Mouse (Mus musculus) kidney, adult 11 months (tissue): ENCODE measurements around the gene Daam1.

Experiments
- DNase-seq: peaks from one replicate; pipeline ENCODE4 v3.0.0; 2022

Gene Daam1

DNA sequence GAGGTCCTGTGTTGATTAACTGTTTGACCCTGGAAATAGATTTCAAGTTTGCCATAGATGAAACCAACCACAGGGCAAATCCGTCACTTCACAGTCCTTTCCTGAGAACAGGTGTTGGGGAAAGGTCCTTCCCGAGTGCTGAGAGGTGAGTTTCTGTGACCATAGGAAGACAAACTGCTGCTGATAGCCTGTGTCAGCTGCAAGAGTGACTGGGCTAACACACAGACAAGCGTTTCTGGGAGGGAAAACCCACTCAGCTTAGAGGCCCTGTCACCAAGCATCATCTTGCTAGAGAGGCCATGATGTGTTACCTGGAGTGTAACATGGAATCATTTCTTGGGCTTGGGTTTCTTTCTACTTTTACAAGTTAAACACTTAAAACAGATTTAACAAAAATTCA, 35.1 kb downstream of the Daam1 start:
- DNase-seq: no peak

DNA sequence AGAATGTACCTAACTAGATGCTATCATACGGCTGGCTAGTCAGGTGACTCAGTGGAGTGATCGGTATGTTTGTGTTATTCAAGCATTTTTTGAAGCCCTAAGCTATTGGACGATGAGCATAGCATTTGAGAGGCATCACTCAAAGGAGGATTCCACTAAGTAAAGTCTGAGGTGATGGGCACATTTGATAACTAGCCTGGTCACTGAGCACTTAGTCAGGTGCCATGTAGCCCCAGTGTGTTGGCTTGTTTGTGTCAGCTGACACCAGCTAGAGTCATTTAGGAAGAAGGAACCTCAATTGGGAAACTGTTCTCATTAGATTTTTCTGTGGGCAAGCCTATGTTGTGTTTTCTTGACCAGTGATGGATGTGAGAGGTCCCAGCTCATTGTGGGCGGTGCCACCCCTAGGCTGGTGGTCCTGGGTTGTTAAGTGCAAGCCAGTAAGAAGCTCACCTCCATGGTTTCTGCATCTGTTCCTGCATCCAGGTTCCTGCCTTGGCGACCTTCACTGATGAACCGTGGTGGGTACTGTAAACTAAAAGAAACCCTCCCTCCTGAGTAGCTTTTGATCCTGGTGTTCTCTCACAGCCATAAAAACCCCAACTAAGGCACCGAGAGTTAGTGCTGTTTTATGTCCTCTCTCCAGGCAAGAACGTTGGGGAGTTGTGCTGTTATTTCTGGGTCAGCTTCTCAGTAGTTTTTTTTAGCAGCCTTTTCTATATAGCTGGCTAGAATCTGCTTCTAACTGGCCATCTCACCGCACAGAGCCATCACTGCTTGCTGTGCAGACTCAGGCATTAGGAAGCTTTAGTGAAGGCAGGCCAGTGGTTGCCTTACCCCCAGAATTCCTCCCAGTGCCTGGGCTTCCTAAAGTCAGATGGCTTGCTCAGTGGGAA, 36.7 kb downstream of the Daam1 start:
- no peak for DNase-seq

DNA sequence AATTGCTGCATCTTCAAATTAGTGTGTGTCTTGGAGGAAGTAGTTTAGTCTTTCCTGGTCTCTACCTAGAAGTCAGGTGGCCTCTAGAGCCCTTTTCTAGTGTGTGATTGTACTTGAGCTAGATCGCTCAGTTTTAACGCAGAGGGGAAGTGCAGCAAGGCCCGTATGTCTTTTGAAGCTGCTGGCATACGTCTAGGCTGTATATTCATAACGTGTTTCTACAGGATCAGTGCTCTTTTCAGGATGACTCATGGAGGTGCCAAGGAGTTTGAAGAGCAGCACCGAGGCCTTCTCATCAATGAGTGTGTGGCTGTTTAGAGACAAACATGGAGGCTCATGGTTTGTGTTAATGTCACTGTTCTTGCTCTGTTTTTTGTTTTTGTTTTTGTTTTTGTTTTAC, 39.8 kb downstream of the Daam1 start:
- DNase-seq: no peak

DNA sequence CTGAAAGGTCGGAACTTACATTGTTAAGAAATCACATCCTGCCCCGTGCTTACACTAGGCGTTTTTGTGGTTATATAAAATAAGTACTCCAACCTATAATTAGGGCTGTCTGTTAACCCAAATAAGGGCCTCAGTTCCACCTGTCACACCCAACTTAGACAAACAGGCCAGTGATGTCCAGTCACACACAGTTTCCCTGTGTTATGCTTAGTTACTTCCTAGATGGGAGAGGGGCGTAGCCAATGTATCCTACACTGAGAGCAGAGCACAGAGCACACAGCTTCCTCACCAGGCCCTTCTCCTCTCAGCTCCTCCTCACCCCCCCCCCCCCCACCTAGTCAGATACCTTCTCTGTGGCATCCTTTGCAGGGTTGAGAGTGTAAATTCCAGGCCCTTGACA, 41.5 kb downstream of the Daam1 start:
- DNase-seq: no peak

DNA sequence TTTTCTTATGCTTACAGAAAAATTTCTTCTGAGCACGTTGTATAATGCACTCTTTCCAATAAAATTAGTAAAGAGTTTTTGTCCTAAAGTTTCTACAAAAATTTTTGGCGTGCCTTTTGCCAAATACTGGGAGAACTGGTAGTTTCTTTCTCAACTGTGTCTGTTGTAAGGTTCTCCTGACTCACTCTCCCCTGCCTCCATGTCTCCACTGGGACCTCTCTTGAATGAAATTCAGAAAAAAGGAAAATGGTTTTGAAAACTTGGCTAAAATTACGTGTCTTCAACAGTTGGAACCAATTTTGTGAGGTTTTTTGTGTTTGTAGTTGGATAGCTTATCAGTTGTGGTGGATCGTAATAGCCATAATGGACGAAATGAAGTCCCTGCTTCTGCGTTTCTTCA, 43.7 kb downstream of the Daam1 start:
- DNase-seq: no peak

DNA sequence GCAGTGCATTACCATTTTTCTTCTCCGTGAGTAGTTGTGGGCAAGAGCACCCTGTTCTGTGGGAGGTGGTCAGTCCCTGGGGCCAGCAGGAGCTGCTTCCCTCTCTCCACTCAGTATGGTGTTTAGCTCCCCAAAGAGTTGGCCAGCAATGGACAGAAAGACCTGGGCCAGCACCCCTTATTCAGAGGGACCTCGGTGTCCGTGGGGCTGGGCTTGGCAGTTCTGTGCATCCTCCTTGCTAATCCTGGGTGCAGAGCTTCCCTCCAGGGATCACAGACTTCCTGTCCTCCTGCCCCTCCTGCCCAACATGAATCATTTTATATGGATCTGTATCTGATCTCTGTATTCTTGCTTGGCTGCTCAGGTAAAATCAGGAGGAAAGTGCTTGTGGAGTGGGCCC, 44.1 kb downstream of the Daam1 start:
- DNase-seq: no peak

DNA sequence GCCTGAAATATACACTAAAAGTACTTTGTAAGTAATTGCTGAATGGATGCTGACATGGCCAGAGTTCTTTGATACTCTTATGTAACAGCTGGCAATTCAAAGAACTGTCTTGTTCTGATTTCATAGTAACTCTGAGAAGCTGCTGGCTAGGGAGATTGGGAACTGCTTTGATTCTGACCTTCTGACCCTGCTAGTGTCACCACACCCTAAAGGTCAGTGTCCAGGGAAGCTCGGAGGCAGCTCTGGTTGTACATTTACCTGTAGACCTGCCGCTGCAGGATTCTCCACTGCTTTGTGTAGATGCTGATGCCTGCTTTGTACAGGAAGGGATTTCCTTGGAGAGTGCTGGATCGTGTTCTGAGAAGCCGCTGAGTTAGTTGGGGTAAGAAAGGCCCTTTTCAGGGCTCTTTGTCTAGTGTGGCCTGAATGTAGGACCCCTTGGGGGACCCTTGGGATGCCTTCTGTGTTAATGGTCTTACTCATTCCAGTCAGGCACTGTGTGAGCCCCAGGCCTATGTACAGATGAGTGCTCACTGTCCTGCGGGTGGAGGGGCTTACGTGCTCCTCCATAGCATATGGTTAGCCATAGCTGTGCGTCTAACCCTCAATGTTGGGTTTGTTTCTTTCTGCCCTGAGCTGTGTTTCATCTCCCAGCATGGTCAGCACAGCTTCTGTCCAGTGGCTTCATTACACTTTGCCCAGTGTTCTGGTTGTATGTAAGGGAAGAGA, 45.0 kb downstream of the Daam1 start:
- DNase-seq: peak; percentile 67

DNA sequence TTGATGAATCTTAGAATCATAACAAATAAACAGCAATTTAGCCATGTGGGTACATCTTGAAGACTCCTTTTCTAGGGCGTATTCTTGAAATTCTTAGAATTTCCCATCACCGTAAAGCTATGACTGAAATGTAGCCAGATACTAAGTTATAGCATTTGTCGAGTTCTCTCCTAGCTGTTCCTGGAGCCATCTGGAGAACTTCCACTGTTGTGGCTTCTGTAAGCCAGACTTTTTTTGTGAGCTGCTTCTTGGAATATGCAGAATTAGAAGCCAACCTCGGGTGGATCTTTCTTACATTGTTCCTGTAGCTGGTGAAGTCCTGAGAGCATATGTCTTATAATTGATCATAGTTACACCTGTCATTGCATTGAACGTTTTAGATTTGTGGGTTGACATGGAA, 50.1 kb downstream of the Daam1 start:
- DNase-seq: no peak

DNA sequence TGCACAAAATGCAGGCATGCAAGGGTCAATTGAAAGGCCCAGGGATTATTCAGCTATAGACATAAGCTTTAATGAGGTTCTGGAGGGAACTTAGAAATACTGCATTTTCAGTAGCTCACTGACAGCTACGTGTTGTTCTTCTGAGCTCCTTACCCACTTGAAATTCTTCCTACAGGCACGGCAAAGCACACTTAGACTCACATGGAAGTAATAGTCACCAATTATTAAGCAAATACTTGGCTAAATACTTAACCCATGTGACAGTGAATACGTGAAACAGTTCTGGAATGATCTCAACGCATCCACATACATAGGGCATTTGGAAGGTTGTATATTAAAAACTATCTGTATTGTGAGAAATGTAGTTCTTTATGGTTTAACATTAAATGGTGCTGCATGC, 50.6 kb downstream of the Daam1 start:
- DNase-seq: no peak

DNA sequence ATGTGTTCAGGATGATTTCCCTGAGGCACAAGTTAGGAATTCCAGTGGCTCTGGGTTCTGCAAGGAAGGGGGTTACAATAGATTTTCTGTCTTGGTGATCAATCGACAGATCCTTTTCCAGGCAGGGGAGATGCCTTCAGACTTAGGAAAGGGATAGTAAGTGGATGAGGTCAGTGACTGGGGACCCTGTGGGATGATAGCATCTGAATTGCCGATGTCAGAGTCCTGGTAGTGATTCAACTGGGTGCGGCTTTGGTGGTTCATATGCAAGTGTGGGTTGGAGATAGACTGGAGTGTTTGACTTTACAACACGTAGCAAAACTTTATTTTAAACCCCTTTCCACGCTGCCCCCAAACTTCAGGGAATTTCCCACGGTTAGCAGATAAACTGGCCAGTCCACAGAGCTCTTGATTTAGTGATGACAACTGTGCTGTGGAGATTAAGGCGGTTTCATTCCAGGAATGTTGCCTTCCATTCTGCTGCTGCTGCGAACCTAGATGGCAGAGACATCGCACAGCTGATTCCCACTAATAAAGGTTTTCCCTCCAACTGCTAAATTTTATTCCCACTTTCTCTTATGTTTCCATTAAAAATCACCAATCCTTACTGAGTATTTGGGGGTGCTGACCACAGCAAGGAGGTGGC, 52.3 kb downstream of the Daam1 start:
- DNase-seq: no peak

DNA sequence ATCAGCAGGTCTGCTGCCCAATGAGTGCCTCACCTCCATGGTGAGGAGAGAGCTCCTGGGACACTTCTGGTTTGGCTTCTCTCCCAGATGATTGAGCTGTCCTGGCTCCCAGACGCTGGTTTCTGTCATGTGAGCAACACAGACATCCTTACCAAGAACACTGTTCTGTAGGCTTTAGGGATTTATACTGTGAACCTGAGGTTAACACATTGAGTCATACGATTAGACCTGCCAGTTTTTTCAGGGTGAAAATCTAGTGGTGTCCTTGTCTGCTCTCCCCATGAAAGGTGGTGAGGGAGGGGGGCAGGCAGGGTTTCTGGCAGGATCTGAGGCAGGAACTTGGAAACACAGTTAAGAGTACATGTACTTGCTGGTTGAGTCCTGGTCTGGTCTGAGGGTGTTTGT, 54.3 kb downstream of the Daam1 start:
- DNase-seq: no peak

DNA sequence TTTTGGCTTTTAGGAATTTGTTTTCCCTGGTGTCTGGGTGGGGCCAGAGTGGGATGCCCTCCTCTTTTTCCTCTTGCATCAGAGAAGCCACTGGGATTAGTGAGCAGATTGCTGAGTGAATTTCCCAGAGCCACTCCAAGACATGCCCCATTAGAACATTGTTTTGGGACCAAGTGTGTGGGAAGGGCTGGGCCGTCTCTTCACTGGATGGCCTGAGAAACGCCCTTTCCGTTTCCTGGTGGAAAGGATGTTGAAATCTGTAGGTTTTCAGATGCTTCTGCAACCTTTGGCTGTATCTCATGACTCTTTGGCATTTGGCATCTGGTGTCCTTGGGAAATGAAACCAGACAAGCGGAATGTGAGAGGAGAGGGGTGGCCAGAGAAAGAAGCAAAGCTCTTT, 54.8 kb downstream of the Daam1 start:
- peak; percentile 47 for DNase-seq

DNA sequence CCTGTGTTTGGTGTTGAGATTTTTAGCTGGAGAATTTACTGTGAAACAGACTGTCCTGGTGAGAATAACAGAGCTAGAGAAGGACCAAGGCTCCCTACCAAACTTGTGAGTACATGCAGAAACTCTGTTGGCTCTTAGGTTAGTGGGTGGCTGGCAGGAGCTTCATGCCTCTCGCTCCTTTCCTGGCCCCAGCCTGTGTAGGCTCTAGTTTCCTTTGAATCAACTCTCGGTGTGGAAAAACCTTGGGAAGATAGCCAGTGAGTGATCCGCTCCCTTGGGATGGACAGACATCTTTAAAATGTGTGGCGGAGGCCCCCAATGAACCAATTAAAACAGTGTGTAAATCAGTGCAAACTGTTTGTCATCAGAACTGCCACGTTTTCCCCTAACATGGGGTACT, 55.5 kb downstream of the Daam1 start:
- DNase-seq: no peak

DNA sequence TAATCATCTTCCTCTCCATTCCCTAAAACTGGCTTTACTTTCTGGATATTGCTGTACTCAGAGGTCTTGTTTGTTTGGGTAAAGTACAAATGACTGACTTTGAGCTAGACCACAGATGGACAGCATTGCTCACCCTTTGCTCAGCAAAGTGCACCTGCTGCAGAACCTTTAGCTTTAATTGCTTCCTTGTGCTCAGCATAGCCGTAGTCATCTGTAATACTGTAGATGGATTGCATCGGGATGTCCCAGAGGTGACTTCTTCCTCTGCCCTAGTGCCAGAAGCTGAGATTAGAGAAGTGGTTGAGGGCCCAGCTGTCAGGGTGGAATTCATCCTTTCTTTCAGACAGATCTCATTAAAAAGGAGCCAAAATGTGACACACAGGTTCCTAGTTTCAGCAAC, 56.1 kb downstream of the Daam1 start:
- DNase-seq: no peak

DNA sequence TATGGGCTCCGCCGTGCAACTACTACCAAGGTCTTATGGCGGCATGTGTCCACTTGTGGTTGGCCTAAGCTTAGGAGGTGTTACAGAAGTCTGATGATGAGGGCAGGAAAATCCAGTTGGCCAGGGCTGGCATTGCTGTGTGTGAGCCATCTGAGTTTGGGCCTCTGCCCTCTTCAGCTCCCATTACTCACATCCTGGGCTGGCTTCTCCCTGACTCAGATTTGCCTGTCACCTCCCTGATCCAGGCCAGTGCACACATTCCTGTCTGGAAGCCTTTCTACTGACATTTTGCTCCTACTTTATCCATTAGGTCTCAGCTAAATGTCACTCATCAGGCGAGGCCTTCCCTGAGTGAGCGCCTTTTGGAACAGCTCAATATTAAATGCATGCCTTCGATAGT, 57.5 kb downstream of the Daam1 start:
- no peak for DNase-seq

DNA sequence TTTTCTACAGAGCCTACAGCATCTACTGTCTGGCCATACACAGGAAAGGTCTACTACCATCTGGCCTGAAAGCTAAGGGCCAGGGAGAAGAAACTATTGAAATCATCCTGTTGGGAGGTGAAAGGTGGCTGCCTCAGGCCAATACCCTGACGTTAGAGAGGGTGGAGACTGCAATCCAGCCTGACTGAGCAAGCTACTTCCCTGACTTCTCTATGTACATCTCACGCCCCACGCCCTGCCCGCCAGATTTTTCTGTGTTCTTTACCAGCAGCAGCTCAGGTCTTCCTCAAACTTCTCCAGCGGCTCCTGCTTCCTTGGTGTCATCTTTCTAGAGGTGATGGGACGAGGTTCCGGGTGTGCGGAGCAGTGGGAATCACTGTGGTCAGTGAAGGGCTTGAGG, 58.4 kb downstream of the Daam1 start:
- DNase-seq: no peak

DNA sequence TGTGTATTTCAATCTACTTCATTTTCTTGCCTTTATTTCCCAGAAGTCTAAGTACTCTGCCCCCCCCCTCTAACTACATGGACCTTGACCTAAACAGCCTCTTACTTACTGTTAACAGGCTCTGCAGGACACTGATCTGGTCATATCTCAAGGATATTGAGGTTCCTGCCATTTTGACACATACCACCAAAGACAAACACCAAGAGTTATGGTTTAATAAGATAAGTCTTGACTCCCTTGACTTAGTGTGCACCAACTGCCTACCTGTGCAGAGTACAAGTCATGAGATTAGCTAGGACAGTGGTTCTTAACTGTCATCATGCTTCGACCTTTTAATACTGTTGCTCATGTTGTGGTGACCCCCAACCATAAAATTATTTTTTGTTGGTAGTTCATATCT, 59.4 kb downstream of the Daam1 start:
- DNase-seq: no peak

DNA sequence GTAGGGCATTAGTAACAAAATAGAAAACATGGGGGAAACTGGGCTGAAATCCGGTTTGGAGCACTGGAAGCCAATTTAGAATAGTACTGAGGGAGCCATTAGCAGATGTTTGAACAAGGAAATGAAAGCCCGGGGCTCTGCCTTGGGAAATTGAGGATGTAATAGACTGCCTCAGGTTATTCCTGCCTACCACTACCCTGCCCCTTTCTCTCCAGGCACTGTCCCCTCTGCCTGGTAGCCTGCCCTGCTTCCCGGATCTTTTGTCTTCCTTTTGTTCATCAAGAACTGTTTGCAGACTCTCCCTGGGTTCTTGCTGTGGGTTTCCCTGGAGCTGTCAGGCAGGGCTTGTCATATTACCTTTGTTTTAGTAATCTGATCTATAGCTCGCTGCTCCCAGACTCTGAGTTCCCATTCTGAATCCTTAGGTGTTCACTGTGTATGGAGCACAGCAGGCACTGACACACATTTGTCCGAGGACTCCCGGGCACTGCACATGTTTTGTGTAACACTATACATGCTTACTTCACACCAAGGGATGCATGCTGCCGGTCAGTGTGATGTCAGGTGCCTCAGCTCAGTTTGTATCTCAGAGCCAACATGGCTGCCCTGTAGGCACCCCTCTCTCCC, 61.0 kb downstream of the Daam1 start:
- DNase-seq: no peak

DNA sequence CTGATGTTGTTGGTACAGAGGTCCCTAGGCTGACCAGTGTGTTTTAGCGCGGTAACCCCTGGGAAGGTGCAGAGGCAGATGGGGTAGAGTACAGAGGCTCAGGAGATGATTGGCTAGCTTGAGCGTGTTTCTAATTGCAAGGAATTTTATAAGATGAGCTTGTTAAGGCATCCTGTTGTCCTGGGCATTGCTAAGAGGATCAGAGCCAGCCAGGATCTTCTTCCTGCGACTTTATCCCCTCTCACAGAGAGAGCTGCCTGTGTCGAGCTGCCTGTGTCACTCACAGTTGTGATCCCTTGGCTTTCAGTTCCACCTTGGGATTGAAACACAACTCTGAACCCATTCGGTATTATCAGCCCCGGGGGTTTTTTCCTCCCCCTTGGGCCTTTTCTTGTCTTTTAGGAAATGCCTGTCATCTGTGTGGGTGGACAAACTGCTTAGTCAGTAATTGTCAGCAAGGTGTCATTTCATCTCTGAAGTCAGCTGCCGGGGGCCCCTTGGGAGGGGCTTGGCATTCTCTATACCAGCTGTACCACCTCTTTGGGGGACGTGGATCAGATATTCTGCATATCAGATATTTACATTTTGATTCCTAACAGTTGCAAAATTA, 62.2 kb downstream of the Daam1 start:
- DNase-seq: no peak

DNA sequence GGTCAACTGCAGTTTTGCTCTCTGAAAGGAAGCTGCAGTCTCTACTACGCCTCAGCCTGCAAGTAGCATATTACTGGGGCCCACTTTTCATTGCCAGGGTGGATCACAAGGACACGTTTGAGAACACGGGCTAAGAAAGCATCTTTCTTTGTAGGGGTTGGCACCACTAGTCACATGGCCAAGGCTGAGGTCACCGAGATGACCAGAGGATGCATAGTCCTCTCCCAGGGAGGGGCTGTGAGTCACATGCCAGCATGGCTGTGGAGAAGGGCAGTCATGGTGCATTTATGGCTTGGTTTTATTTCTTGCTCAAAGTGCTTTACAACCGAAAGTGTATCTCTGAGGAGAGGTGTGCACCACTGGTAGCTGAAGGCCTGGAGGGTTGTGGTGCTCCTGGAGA, 67.4 kb downstream of the Daam1 start:
- no peak for DNase-seq

DNA sequence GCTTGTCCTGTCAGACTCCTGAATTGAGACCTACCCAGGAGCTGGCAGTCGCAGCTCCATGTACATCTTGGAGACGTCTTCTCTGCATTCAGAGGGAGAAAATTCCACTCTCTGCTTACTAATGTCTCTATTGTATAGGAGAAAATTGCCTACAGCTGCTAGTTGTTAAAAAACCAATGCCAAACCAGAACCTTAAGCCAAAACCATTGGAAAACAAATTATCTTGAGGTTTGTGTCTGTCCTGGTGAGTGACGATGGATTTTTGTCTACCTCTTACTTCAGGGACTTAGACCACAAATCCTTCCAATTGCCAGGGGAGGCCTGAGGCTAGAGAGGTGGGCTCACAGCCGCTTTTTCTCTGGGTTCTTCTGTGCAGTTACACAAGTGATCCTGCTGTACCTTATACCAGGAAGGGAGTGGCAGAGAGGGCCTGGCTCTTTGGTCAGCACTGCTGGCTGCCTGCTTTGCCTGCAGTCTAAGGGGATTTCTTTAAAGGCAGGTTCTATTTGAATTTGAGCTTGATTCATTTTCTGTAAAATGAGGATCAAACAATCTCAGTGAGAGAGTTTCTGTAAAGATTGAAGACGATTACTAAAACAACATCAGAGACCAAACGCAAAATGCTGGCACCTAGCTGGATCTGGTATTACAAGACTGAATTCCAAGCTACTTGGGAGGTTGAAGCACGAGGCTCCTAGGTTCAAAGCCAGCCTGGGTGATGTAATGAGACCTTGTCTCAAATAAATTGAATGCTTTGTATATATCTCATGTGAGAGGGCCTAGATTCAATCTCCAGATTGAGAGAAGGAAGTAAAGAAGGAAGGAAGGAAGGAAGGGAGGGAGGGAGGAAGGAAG, 68.0 kb downstream of the Daam1 start:
- DNase-seq: no peak

DNA sequence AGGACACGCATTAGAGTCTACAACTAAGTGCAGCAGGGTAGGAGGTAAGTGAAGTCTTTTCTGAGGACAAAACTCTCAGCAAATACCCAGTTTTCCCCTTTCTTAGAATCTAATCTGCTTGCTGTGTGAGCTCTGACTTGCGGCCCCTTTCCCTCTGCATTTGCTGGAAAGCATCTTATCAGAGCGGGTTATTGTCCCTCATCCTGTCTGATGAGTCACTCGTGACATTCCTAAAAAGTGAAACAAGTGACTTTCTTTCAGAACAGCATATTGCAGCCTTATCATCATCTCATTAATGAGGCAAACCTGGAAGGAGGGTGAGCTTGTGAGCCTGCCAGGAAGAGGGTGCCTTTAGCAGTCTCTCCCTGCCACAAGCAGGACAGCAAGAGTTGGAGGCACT, 68.7 kb downstream of the Daam1 start:
- DNase-seq: no peak
